Mouse (Mus musculus) bone marrow macrophage, adult 2 months (primary cell): ENCODE measurements at regions not wholly inside any gene's neighbourhood (a gene's known extent, or its start where the extent isn't known, plus 50 kb on each side); places are given as distances from the start of the nearest gene placed in this dataset.

Source experiments
- CTCF ChIP-seq: IDR thresholded peaks from 2 replicates; pipeline ENCODE4 v1.5.1; 2012; ENCODE audit warnings: low read depth, mild to moderate bottlenecking, low read length, moderate library complexity
- POLR2A ChIP-seq: IDR thresholded peaks from 2 replicates; pipeline ENCODE4 v1.6.1; 2012; ENCODE audit warnings: mild to moderate bottlenecking, low read depth, low read length, borderline replicate concordance

- no peak for TF ChIP-seq CTCF
- TF ChIP-seq POLR2A: no peak
Measured at GRCm38 (mm10) chr4:64654157-64654556, 469.8 kb upstream of the Pappa start.
